8 mouse cellular contexts compared by ENCODE assay signal in the genomic region with DNA sequence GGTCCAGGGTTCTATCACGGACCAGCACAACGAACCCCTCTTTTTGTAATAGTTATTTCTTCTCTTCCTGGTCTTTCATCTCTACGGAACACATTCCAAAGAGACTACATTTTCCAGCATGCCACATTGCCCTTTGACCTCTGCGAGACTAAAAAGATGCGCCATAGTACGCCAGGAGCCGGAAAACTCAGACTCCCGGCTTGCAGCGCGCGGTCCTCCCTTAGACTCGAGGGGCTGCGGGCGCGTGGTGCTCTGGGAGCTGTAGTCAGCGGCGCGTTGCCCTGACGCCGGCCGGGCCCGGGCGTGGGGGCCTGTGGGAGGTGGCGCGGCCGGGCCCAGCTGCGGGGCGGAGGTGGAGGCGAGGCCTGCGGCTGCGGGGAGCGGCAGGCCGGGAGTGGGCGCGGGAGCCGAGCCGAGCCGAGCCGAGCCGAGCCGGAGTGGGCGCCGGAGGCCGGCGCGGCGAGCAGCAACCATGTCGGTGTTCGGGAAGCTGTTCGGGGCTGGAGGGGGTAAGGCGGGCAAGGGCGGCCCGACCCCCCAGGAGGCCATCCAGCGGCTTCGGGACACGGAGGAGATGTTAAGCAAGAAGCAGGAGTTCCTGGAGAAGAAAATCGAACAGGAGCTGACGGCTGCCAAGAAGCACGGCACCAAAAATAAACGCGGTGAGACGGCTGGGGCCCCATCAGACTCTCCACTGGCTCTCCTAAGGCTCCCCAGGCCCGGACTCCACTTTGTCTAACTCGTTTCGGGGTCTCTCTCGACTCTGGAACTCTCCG. TPM values are rescaled to one million over a fixed set of nuclear protein-coding genes. Genes with fewer than 3 reads are reported as not detected.
DNase-seq lines count a peak whose midpoint lies in the region; ATAC-seq lines count a peak whose summit lies in the region.

No protein-coding gene starts in this region.

- H3K27me3 ChIP-seq in heart, embryonic 14.5 days (ENCODE audit: control insufficient read depth, insufficient read depth, low read length) = no peaks in the 10 kb centered on the region
- H3K27me3 ChIP-seq in liver, embryonic 13.5 days = no peaks in the 10 kb centered on the region
- H3K27me3 ChIP-seq in stomach, embryonic 16.5 days (ENCODE audit: control insufficient read depth, insufficient read depth, low read length) = no peaks in the 10 kb centered on the region

- DNase-seq in c-Kit-negative CD71-positive TER-119-positive erythroid progenitor cells, embryonic 14.5 days (ENCODE audit: low read depth, low spot score) = peak; percentile 94
- DNase-seq in fibroblast of lung, adult 2 months (ENCODE audit: low read depth) = peak; percentile 94
- peak; percentile 98 for DNase-seq in kidney, postnatal 14 days
- peak; percentile 96 for DNase-seq in liver, embryonic 13.5 days
- peak; percentile 94 for DNase-seq in neural tube, embryonic 10.5 days (ENCODE audit: extremely low spot score, low spot score)

- H3K36me3 ChIP-seq in heart, embryonic 14.5 days (ENCODE audit: control insufficient read depth, insufficient read depth, low read length) = peaks cover 15% of the 10 kb centered on the region
- H3K36me3 ChIP-seq in liver, embryonic 13.5 days = peaks cover 16% of the 10 kb centered on the region
- H3K36me3 ChIP-seq in stomach, embryonic 16.5 days (ENCODE audit: control insufficient read depth, insufficient read depth, low read length) = no peaks in the 10 kb centered on the region

- H3K9ac ChIP-seq in heart, embryonic 14.5 days (ENCODE audit: low read length) = peak overlapping the region; percentile 99
- peak overlapping the region; percentile 96 for H3K9ac ChIP-seq in liver, embryonic 13.5 days
- H3K9ac ChIP-seq in stomach, embryonic 16.5 days (ENCODE audit: low read length) = peak overlapping the region; percentile 96

- peak; percentile 90 for ATAC-seq in CD4-positive, CD25-positive, alpha-beta regulatory T cell, adult 4 months
- ATAC-seq in heart, embryonic 14.5 days (ENCODE audit: insufficient number of reproducible peaks, insufficient read depth, low FRiP score, low read depth) = peak; percentile 99
- peak; percentile 99 for ATAC-seq in liver, embryonic 13.5 days (ENCODE audit: low read depth)
- peak; percentile 99 for ATAC-seq in stomach, embryonic 16.5 days (ENCODE audit: insufficient read depth, low FRiP score)

- H3K4me1 ChIP-seq in heart, embryonic 14.5 days (ENCODE audit: control insufficient read depth in 2 of 2, insufficient read depth in 2 of 2, low read length in 2 of 2) = peaks cover 8 to 26% of the 10 kb centered on the region in 2 experiments
- peaks cover 52% of the 10 kb centered on the region for H3K4me1 ChIP-seq in liver, embryonic 13.5 days (replicated peaks)
- H3K4me1 ChIP-seq in stomach, embryonic 16.5 days (ENCODE audit: control insufficient read depth, insufficient read depth, low read length) = peaks cover 22% of the 10 kb centered on the region

- H3K4me2 ChIP-seq in heart, embryonic 14.5 days (ENCODE audit: low read length) = peak overlapping the region; percentile 78
- peak overlapping the region; percentile 88 for H3K4me2 ChIP-seq in liver, embryonic 13.5 days
- peak overlapping the region; percentile 85 for H3K4me2 ChIP-seq in stomach, embryonic 16.5 days (ENCODE audit: low read depth, low read length)

- H3K9me3 ChIP-seq in heart, embryonic 14.5 days (ENCODE audit: control insufficient read depth, low read length) = no peaks in the 10 kb centered on the region
- H3K9me3 ChIP-seq in liver, embryonic 13.5 days (replicated peaks) = no peaks in the 10 kb centered on the region
- no peaks in the 10 kb centered on the region for H3K9me3 ChIP-seq in stomach, embryonic 16.5 days (replicated peaks; ENCODE audit: control insufficient read depth, low read length)

- under 1% methylated on average over 65 of the region's 67 CpGs for WGBS in heart, embryonic 14.5 days
- WGBS in liver, embryonic 13.5 days (ENCODE audit: insufficient replicate concordance) = under 1% methylated on average over 67 of the region's 67 CpGs
- under 1% methylated on average over 66 of the region's 67 CpGs for WGBS in stomach, embryonic 16.5 days

- peak overlapping the region; percentile 72 to 89 for H3K27ac ChIP-seq in heart, embryonic 14.5 days (replicated peaks in 1 of 2; ENCODE audit: control insufficient read depth in 1 of 2, insufficient read depth in 1 of 2, low read depth in 2 of 2, low read length in 2 of 2)
- peak overlapping the region; percentile 91 for H3K27ac ChIP-seq in liver, embryonic 13.5 days
- H3K27ac ChIP-seq in stomach, embryonic 16.5 days (ENCODE audit: low read length) = peak overlapping the region; percentile 95

- peak overlapping the region; percentile 73 to 97 for H3K4me3 ChIP-seq in heart, embryonic 14.5 days (ENCODE audit: control insufficient read depth in 1 of 2, insufficient read depth in 1 of 2, low read depth in 1 of 2, low read length in 2 of 2)
- peak overlapping the region; percentile 84 for H3K4me3 ChIP-seq in liver, embryonic 13.5 days (replicated peaks)
- H3K4me3 ChIP-seq in stomach, embryonic 16.5 days (replicated peaks; ENCODE audit: low read length) = peak overlapping the region; percentile 90

RNA-seq across cellular contexts. Expression of gene Chmp4b, which starts 5.4 kb away (rescaled TPM):
- polyA plus RNA-seq in CD4-positive, CD25-positive, alpha-beta regulatory T cell, adult 4 months (2017; shearing (Covaris generic)) = 1 to 10 TPM; 2.4 to 6.2 TPM
- polyA plus RNA-seq in heart, embryonic 14.5 days (2014; fragmentation: Nextera tagmentation; extraction: Ambion mirVana) = 13.0 and 16.6 TPM in 2 replicates
- 15.0 and 17.5 TPM in 2 replicates for polyA plus RNA-seq in liver, embryonic 13.5 days (2015; fragmentation: Nextera tagmentation; extraction: Ambion mirVana)
- polyA plus RNA-seq in stomach, embryonic 16.5 days (2015; fragmentation: Nextera tagmentation; extraction: Ambion mirVana) = 20.7 and 23.6 TPM in 2 replicates

RNA-seq across cellular contexts. Expression of gene 4930519P11Rik, which starts 43.7 kb away (rescaled TPM):
- not detected for polyA plus RNA-seq in CD4-positive, CD25-positive, alpha-beta regulatory T cell, adult 4 months (2017; shearing (Covaris generic))
- polyA plus RNA-seq in heart, embryonic 14.5 days (2014; fragmentation: Nextera tagmentation; extraction: Ambion mirVana) = not detected in 2 replicates
- not detected in 2 replicates for polyA plus RNA-seq in liver, embryonic 13.5 days (2015; fragmentation: Nextera tagmentation; extraction: Ambion mirVana)
- polyA plus RNA-seq in stomach, embryonic 16.5 days (2015; fragmentation: Nextera tagmentation; extraction: Ambion mirVana) = not detected in 2 replicates

RNA-seq across cellular contexts. Expression of gene Zfp341, which starts 43.8 kb away (rescaled TPM):
- under 1 TPM; 0.39 to 0.93 TPM for polyA plus RNA-seq in CD4-positive, CD25-positive, alpha-beta regulatory T cell, adult 4 months (2017; shearing (Covaris generic))
- polyA plus RNA-seq in heart, embryonic 14.5 days (2014; fragmentation: Nextera tagmentation; extraction: Ambion mirVana) = 0.70 and 1.1 TPM in 2 replicates
- 1.9 and 2.1 TPM in 2 replicates for polyA plus RNA-seq in liver, embryonic 13.5 days (2015; fragmentation: Nextera tagmentation; extraction: Ambion mirVana)
- 0.34 and 0.59 TPM in 2 replicates for polyA plus RNA-seq in stomach, embryonic 16.5 days (2015; fragmentation: Nextera tagmentation; extraction: Ambion mirVana)

RNA-seq across cellular contexts. Expression of gene Pxmp4, which starts 53.4 kb away (rescaled TPM):
- polyA plus RNA-seq in CD4-positive, CD25-positive, alpha-beta regulatory T cell, adult 4 months (2017; shearing (Covaris generic)) = 10 to 100 TPM; 15.4 to 20.9 TPM
- 31.8 and 33.7 TPM in 2 replicates for polyA plus RNA-seq in heart, embryonic 14.5 days (2014; fragmentation: Nextera tagmentation; extraction: Ambion mirVana)
- polyA plus RNA-seq in liver, embryonic 13.5 days (2015; fragmentation: Nextera tagmentation; extraction: Ambion mirVana) = 26.8 and 28.9 TPM in 2 replicates
- polyA plus RNA-seq in stomach, embryonic 16.5 days (2015; fragmentation: Nextera tagmentation; extraction: Ambion mirVana) = 32.4 and 35.1 TPM in 2 replicates

Comparison
In these comparisons a context has a peak if more than half of its experiments do, and no peak if none do; other contexts are left out.
1. Peak in every context shown above with its lines: DNase-seq, ATAC-seq, H3K4me3 ChIP-seq and H3K27ac ChIP-seq.